Mouse (Mus musculus) liver (tissue): ENCODE results near the gene Fsd1l.
A peak's percentile ranks its signal among the peaks of the same experiment; 100 is the strongest.
"Not testable (repeated sequence)": the region's sequence is repeated elsewhere in the genome, so short reads cannot be mapped to it uniquely, and the experiment has no call there.

ENCODE experiments used
- DNase-seq: peaks from one replicate; pipeline ENCODE4 v3.0.0-alpha.2; 2020; ENCODE audit warnings: mixed read lengths

The Fsd1l gene

DNA sequence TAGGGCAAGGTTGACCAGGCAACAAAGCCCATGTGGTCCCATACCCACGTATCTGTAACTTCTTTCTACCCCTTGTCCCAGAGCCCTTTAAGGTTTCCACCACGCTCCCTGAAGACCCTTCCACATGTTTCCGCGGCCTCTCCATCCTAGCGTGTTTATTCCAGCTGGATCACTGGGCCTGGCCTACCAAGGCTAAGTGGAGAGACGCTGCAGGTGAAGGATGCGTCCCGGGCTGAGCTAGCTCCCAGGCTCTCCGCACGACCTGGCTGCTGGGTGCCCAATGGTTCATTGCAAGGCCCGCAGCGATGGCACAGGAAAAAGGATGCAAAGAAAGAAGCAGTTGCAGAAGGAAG, 332 bp upstream of the Fsd1l start:
- DNase-seq: no peak

DNA sequence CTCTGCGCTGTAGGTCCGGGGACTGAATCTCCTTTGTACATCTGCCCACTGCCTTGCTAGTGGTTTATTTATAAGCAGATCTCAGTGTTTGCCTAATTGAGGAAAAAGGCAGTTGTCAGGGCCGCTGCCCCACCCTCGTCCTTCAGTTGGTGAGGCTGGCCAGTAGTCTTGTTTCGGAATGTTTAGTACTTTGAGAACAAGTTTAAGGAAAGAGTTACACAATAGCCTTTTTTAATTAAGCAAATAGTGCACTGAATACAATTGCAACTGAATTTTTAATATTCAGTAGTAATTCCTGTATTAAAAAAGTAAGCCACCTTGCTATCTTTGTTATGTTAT, 709 bp downstream of the Fsd1l start:
- no peak for DNase-seq

DNA sequence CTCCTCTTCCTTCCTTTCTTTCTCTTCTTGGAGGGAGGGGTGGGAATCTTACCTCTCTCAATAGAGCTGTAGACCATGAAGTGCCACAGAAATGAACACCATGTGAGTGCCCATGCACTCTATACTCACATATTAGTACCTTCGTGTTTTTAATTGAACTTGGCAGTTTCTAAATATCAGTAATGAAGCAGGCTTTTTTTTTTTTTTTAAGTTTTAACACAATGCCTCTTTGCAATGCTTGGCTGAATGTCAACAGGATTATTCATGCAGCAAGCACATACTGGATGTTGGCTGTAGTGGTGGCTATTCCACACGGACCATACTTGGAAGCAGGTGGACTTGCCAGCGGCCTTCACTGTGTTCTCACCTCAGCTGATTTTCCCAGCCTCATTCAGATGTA, 4.1 kb downstream of the Fsd1l start:
- no peak for DNase-seq

DNA sequence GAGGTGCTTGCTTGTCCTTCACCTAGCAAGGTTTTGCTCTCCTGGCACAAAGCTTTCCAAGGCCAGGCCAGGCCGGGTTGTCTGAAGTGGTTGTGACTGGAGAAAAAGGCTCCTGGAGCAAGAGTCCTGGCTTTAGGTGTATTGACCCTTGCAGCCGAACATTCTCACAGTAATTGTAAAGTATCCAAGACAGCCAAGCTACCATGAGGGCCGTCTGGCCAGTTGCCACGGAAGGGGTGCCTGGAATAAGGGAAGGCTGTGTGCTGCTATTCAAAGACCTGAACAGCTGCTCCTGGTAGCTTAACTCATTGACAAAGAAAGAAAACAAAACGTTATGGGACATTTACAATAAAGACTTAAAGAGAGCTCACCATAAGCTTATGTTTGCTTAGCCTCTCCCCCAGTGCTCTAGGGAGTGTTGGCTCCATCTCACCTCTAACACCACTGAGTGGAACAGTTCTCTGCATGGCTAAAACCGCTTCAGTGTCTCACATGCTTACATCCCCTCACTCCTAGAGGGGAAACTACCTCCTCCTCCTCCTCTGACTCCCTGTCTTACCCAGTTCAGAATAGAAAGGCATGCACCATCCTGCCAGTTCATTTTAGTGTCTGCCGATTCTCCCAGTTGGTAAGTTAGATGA, 6.1 kb downstream of the Fsd1l start:
- DNase-seq: no peak

DNA sequence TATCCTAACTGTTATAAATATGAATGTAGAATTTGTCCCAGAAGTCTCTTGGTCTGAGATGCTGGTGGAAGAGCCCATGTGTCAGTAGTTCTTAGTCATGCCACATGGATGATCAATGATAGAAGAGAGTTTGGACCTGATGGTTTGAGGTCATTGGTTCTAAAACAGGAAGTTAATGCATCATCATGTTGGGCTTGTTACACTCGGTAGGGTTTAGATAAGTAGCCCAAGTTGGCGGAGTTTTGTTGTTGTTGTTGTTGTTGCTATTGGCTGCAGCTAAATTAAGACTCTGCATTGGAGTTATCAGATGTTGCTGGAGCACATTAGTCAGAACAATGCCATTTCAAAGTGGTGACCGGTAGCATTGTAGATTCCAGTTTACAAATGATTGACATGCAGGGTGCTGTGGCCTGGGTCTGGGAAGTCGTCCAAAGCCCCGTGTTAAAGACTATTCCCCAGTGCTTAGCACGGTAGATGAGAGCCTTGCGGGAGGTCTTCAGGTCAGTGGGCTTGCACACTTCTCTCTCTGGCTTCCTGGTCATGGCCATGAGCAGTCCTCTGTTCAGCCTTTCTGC, 7.4 kb downstream of the Fsd1l start:
- DNase-seq: no peak

DNA sequence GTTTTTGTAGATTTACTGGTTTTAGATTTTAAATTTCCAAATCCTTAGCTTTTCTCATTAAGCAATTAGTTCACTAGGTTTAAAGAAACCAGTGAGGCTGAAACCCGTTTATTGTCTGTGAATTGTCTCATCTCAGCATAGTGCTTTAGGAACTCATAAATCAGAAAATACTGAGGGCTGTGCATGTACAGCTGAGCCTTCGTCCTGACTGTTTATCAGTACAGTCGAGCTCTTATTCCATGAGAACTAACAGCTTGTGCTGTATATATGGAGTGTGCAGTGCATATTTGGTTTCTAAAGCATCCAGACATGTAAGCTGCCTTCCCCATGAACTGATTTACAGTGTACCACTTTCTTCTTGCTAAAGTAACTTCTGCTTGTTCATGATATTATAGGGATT, 26.8 kb downstream of the Fsd1l start:
- no peak for DNase-seq

DNA sequence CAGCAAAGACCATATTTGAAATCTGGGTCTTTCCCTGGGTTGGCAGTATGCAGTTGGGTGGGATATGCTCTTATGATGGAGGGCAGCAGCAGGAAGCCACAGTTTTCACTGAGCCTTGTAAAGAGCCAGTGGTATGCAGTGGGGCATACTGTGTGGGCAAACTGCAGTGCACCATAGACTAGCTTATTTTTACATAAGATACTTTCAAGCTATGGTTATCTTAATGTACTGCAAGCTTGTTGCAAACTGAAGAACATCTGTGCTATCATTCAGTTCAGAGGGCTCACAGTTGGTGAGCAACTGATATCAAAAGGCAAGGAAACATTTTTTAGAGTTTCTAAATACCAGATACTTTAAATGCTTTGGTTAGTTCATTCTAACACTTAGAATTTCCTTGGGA, 29.4 kb downstream of the Fsd1l start:
- no peak for DNase-seq

DNA sequence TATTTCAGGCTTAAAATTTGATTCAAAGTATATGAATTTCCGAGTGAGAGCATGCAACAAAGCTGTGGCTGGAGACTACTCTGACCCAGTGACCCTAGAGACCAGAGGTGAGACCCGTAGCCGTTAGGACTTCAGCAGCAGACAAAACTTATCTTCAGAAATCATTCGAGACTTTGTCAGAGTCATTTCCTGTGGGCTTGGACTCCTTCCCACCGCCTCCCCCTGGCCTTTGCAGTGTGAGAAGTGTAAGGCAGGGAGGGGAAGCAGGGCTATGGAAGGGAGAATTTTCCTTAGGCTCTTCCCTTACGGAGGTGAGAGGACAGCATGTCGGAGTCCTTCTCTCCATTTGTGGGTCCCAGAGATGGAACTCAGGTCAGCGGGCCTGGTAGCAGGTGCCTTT, 50.8 kb downstream of the Fsd1l start:
- DNase-seq: no peak

DNA sequence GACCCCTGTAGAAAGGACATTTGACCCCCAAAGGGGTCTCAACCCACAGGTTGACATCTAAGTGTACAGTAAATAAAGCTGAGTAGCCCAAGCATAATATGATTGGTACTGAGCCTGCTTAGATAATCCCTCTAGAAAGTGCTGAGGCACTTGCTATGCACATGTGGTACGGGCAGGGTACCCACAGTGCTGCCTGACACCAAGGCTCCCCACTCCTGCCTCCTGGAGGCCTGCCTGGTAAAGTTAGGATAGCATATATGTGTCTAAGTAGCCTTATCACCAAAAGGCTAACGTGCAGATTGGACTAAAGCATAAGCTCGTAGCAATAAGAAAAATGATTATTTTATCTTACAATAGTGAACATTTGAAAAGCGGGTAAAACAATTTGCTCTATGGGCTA, 57.7 kb downstream of the Fsd1l start:
- no peak for DNase-seq

DNA sequence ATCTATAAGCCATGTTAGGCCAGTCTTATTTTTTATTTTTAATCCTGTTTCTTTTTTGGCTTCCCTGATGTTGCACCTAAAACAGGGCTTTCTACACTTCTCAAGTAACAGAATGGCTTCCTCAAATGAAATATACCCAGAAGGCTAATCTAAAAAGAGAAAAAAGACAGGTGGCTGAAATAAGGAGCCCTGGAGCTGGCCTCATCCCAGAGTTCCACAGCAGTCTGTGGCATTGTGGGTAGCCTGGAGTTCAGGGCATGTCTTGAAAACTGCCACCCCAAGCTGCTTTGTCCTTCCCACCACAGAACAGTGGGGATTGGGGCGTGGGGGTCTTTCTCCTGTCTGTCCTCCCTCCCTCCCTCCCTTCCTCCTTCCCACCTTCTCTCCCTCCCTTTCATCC, 60.1 kb downstream of the Fsd1l start:
- no peak for DNase-seq

DNA sequence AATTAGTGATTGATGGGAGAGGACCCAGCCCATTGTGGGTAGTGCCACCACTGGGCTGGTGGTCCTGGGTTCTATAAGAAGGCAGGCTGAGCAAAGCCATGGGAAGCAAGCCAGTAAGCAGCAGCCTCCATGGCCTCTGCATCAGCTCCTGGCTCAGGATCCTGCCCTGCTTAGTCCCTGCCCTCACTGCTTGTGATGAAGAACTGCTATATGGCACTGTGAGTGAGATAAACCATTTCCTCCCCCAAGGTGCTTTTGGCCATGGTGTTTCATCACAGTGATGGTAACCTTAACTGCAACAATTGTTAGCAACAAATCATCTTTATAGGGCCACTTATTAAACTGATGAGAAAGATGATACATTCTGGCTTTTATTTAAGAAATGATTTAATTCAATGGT, 77.9 kb downstream of the Fsd1l start:
- DNase-seq: not testable (repeated sequence)

DNA sequence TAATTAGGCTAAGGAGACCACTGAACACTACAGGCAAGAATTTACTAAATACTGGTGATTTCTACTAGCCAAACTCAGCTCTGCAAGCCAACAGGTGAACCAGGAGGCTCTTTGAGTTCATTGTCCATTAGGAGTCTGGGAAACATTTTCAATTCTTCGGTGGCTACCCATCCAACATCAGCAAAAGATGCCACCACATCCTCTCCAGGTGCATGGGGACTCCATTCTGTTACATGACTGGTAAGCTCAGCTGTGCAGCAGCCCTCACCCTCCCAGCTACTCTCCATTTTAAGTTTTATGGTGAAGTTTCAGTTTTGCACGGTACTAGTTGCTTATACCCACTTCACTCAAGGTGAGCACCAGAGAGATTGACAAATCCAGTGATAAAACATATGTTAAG, 78.8 kb downstream of the Fsd1l start:
- no peak for DNase-seq

DNA sequence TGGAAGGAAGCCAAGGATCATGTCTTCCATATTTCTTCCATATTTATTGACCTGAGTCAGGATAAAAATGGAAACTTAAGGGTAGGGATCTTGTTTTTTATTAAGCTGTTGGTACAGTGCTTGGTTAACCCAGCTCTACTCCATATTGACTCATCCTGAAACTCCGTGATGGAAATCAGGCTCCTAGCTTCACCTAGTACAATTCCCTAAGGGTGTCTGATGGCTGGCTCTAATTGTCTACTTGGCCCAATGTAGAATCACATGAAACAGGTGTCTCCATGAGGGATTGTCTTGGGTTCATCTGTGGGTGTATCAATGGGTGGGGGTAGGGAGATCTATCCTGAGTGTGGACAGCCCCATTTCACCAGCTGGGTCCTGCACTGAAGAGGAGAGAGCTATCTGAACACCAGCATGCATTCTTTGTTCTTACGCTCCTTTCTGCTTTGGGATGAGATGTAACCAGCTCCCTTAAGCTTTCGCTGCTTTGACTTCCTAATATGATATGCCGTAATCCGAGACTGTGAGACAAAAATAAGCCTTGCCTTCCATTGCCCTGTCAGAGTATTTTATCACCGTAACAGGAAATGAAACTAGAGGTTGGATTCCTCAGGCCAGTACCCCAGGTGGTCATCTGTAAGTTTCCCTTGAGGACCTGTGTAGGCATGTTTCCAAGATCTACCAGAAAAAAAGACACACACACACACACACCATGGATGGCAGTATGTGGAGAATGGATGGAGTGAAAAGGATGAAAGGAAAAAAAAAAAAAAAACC, 79.5 kb downstream of the Fsd1l start:
- no peak for DNase-seq

DNA sequence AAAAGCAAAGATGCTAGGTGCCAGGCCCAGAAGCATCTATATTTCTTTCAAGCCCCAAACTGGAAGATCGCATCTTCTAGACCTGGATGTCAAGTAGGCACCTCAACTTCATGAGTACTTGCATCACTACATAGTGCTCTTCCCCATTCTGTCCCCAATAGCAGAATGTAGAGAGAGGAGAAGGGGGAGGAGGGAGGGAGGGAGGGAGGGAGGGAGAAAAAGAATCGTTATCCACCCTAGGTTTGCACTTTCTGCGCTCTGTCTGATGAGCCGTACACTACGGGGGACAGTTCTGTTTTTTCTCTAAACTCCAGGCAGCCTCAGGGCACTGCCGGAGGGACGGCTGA, 82.4 kb downstream of the Fsd1l start, which contains the start of gene Fktn:
Fktn (plus strand) TSS at position 295 of the 347 bp plus-strand sequence.
- no peak for DNase-seq

DNA sequence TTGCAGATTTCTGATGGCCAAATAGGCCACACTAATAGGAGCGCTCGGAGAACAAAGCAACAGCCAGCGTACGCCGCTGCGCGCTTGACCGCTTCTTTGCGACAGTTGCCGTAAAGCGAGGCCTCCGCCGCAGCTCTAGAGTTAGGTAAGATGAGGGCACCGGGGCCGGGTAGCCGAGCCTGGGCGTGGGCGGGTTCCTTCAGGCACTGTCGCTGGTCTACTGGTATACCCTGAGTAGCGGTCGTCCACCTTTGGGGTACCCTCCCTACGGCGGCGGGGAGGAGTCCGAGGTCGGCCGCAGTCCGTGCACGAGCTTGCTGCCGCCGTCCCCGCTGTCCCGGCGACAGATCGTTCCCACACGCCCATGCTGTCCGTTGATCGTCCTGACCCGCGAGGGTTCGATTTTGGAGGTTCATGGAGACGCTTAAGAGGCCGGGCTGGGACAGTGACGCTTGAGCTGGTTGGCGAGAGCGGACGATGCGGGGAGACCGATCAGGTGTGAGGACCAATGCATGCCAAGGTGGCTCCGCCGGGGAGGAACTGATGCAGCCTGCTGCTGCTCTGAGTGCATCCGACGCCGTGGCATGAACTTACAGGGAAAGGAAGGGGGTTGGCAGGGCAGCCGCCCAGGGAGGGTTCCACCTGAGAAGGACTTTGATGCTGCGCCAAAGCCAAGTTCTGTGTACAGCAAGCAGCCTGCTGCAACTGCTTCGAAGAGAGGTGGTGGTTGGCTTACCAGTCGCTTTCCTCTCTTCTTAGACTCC, 83.0 kb downstream of the Fsd1l start:
- peak; percentile 90 for DNase-seq

DNA sequence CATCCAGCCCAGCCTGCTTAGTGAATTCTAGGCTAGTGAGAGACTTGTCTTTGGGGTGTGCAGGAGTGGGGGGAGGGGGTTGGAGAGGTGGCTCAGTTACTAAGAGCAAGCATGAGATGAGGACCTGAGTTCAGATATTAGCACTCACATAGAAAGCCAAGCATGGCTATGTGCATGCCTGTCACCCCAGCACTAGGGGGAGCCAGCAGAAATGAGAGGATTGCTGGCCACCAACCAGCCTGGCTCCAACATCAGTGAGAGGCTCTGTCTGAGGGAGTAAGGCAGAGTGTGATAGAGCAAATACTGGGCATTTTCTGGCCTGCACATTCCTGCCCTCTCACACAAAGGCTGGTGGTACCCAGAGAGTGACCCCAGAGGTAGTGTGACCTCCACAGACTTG, 84.7 kb downstream of the Fsd1l start:
- DNase-seq: peak; percentile 8

DNA sequence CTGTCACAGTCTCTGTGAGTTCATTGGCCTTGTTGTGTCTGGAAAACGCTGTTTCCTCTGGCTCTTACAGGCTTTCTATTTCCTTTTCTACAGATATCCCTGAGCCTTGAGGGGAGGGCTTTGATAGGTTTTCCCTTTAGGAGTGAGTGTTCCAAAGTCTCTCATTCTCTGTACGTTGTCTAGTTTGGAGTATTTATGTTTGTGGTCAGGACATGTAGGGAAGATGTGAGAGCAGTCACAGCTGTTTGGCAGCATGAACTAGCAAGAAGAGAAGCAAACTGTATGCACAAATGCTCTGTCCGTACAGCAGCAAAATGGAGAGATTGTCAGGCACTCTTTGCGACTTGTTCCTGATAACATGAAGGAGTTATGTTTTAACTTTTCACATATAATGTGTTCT, 86.3 kb downstream of the Fsd1l start:
- DNase-seq: no peak

DNA sequence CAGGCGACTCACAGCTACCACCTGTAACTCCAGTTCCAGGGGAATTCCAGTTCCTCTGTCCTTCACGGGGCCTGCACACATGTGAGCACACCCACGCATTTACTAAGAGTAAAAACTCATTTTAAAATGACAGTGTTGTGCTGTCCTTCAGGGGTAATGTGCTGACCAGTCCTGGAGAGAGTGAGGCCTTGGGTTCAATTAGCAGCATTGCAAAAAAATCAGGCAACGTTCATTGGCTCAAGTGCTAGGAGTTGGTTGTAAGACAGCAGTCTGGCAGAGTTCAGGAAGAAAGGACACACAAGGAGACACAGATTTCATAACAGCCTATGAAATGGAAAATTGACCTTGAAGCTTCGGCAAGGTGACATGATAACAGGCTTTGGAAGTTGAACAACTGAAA, 87.0 kb downstream of the Fsd1l start:
- no peak for DNase-seq

DNA sequence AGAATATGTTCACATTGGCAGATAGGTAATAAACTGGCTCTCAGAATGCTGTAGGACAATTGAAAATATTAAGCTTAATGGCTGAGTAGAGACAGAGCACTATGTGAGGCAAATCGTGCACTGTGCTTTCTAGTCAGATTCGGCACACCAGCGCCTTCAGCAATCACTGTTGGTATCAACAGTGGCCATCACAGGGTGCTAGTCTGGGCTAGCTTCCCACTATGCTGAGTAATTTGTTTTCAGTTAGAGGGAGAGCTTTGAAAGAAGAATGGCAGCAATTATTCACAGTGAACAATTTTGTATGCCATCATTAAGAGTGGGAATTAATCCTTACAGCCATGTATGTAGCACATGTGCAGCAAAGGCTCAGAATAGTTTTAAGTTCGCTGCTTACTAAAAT, 91.2 kb downstream of the Fsd1l start:
- DNase-seq: no peak

DNA sequence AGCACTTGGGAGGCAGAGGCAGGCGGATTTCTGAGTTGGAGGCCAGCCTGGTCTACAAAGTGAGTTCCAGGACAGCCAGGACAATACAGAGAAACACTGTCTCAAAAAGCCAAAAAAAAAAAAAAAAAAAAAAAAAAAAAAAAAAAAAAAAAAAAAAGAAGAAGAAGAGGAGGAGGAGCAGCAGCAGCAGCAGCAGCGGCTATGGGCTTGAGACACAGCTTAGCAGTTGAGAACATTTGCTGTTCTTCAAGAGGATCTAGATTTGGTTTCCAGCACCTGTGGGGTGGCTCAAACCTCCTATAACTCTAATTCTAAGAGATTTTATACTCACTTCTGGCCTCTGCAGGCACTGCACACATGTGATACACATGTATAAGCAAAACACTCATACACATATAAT, 94.8 kb downstream of the Fsd1l start:
- not testable (repeated sequence) for DNase-seq

DNA sequence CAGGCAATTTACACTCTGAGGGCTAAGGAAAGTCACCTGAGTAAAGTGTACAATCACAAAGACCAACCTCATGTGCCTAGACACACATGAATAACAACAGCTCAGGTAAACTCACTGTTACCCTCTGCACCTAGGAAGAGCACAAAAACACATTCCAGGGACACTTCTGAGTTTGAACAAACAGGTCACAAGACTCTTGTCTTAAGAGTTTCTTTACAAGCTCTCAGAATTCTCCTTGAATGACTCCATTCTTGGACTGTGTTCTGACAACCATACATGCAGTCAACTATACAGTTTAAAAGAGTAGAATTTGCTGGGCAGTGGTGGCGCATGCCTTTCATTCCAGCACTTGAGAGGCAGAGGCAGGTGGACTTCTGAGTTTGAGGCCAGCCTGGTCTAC, 96.8 kb downstream of the Fsd1l start:
- no peak for DNase-seq

DNA sequence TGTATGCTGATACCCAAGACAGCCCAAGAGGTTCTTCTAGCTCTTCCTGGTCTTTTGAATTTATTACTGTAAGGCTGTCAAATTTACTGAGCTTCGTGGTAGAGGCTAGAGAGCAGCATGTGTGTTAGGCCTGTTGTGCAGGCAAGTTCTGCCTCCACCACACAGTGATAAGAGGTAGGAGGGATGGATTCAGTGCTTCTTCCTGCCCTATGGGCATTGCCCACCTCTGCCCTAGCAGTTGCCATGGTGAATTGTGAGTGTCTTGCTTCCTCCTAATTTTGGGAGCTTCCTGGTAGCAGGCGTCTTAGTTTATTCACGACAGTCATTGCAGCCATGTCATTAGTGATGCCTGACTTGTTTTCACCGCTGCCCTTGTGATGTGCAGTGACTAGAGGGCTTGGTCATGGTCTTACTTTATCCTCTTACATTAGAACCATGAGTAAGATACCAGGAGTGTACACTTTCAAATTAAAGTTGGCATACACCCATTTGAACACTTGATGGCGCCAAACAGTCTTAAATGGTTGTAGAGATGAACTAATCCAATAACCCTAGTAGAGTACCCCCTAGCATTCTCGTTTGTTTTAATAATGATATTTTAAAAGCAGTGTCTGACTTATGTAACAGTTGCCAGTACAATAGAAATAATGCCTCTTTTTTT, 107.8 kb downstream of the Fsd1l start:
- DNase-seq: no peak

DNA sequence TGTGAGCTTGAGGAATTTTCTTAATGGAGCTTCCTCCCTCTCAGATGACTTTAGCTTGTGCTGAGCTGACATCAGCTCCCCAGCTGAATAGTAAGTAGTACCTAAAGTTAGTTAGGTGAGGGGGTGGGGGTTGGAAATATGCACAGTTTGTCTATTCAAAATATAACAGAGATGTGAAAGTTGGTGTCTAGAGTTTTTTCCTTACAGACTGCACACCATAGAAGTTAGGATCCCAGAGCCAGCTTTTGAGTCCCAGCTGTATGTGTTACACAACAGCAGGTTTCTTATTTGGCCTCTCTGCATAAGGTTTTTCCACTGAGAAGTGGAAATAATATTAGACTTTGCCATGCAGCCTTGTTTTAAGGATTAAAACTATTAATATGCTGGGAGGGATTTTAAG, 118.6 kb downstream of the Fsd1l start:
- DNase-seq: no peak
